Mouse (Mus musculus) limb, embryonic 14.5 days (tissue): Measurements from ENCODE around the gene 1700061G19Rik. TPM values are rescaled to one million over a fixed set of nuclear protein-coding genes. Genes with fewer than 3 reads are reported as not detected.

Experiments used
- ATAC-seq: fragments of 200-750 bp; cut with Nextera tagmentation; 2 replicates; pipeline ENCODE4 v1.8.0; 2017; ENCODE audit warnings: low read depth, moderate number of reproducible peaks, moderate TSS enrichment; ENCODE audit not compliant: low FRiP score
- DNase-seq: peaks from one replicate; pipeline ENCODE4 v3.0.0-alpha.2; 2015; ENCODE audit warnings: low spot score
- H3K27ac ChIP-seq: fragments of 300-500 bp; sonication (generic); replicated peaks from 2 replicates; pipeline ENCODE4 v1.5.1; 2014; ENCODE audit warnings: low read depth, mild to moderate bottlenecking, low read length, moderate library complexity, mixed read lengths
- H3K27me3 ChIP-seq: fragments of 300-500 bp; sonication (generic); 2 replicates; pipeline ENCODE4 v1.6.1; 2014; ENCODE audit warnings: low read length, mixed read lengths; ENCODE audit not compliant: control insufficient read depth, insufficient read depth
- H3K36me3 ChIP-seq: fragments of 300-500 bp; sonication (generic); 2 replicates; pipeline ENCODE4 v1.6.1; 2014; ENCODE audit warnings: mild to moderate bottlenecking, low read length, moderate library complexity, mixed read lengths; ENCODE audit not compliant: control insufficient read depth, insufficient read depth
- H3K4me1 ChIP-seq: fragments of 300-500 bp; sonication (generic); 2 replicates; pipeline ENCODE4 v1.6.1; 2014; ENCODE audit warnings: antibody characterized with exemption, low read length, mixed read lengths; ENCODE audit not compliant: control insufficient read depth, insufficient read depth
- H3K4me2 ChIP-seq: fragments of 300-500 bp; sonication (generic); replicated peaks from 2 replicates; pipeline ENCODE4 v1.6.1; 2014; ENCODE audit warnings: low read depth, mild to moderate bottlenecking, low read length, moderate library complexity; ENCODE audit not compliant: severe bottlenecking
- H3K4me3 ChIP-seq: fragments of 300-500 bp; sonication (generic); replicated peaks from 2 replicates; pipeline ENCODE4 v1.5.1; 2014; ENCODE audit warnings: low read length
- H3K9ac ChIP-seq: fragments of 300-500 bp; sonication (generic); 2 replicates; pipeline ENCODE4 v1.6.1; 2014; ENCODE audit warnings: mild to moderate bottlenecking, low read depth, low read length, moderate library complexity; ENCODE audit not compliant: severe bottlenecking
- H3K9me3 ChIP-seq: fragments of 300-500 bp; sonication (generic); 2 replicates; pipeline ENCODE4 v1.6.1; 2016; ENCODE audit warnings: low read length; ENCODE audit not compliant: control insufficient read depth
- POLR2A ChIP-seq: fragments of 200-500 bp; IDR thresholded peaks from 2 replicates; pipeline ENCODE4 v1.8.0; 2012; ENCODE audit warnings: inconsistent platforms, mild to moderate bottlenecking, moderate library complexity, borderline replicate concordance; ENCODE audit not compliant: insufficient read depth, insufficient read length; ENCODE audit errors: extremely low read depth
- WGBS: fragments of 180-500 bp; shearing (Covaris S2); extraction: QIAGEN DNeasy Blood & Tissue Kit; methylation state at CpG from one replicate; pipeline ENCODE4 v1.1.7; 2014; 5-methylcytosine and 5-hydroxymethylcytosine counted together
- polyA plus RNA-seq, 2 experiments: library from polyadenylated mRNA; depleted of rRNA in 1 of 2; stranded (reverse) in 1 of 2; unstranded in 1 of 2; fragments of >200 nt; fragmentation: Nextera tagmentation in 1 of 2; extraction: Ambion mirVana in 1 of 2; gene quantifications; 2 replicates each; pipeline versions ENCODE4 v1.2.1 to v1.2.3; 2012 to 2014

The 1700061G19Rik gene
- polyA plus RNA-seq, 2 experiments: 0.03 to 0.26 TPM

DNA sequence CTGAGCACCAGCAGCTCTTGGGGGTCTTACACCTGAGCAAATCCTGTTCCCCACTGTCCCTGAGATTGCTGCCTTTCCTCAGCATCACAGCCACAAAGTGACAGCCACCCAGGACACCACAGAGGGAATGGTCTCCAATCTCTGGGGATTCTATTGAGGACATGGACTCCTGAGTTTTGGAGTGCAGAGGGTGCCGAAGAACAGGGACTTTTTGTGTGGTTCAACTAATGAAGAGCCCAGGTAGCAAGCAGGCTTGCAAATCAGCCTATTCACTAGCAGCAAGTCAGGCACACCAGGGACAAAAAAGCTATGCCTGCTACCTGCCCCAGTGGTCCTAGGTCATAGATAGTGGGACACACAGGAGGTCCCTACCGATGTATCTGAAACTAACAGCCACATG lies 58.1 kb downstream of the 1700061G19Rik start:
- no peak overlapping the region for H3K27ac ChIP-seq
- DNase-seq (no peak), ATAC-seq (no peak)
- 89% methylated on average over 2 of the region's 2 CpGs for WGBS
- no peaks in the 10 kb centered on the region for H3K9me3 ChIP-seq
- no peak for TF ChIP-seq POLR2A
- no peaks in the 10 kb centered on the region for H3K27me3 ChIP-seq
- 0 out of 2 replicates have a peak overlapping the region, but pooled peaks have one; percentile 96 for H3K9ac ChIP-seq
- H3K4me3 ChIP-seq: no peak overlapping the region
- H3K36me3 ChIP-seq: no peaks in the 10 kb centered on the region; the same call in none of the 2 replicates
- H3K4me1 ChIP-seq: peaks cover 20% of the 10 kb centered on the region
- no peak overlapping the region for H3K4me2 ChIP-seq

DNA sequence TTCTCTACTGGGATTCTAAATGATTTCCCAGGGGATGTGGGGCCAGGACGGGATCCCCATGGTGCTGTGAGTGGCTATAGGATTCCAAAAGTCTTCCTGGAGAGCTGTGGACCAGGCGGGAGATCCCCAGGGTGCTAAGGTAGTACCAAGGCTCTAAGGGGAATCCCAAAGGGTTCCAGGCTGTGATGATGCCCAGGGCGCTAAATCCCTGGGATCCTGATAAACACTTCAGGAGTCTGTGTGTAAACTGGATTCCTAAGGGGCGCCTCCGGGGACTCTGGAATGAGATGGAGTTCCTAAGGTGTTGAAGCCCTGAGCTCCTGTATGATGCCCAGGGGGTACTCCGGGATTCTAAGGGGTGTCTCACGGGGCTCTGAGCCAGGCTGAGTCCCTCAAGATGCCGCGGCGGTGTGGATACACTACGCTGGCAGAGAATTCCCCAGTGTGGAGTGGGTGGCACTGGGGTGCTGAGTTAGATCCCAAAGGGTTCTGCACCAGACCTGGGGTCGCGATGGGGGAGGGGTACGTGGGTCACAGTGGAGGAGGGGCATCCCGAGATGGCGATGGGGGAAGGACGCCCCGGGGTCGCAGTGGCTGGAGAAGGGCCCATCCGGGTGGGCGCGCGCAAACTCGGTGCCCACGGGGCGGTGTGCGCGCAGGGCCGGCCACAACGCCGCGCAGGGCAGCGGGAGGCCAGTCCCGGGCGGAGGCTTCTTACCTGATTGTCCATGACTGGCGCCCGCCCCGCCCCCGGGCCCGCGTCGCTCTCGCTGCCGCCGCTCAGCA lies 59.5 kb downstream of the 1700061G19Rik start:
- ATAC-seq (peak; percentile 30), DNase-seq (no peak)
- Histone ChIP-seq H3K36me3 (no peaks in the 10 kb centered on the region; the same call in 1 of the 2 replicates), H3K4me3 (peak overlapping the region; percentile 94), H3K4me1 (peaks cover 20% of the 10 kb centered on the region), H3K9ac (peak overlapping the region; percentile 96), H3K27ac (peak overlapping the region; percentile 71), H3K4me2 (peak overlapping the region; percentile 89), H3K9me3 (no peaks in the 10 kb centered on the region), H3K27me3 (no peaks in the 10 kb centered on the region)
- WGBS: 3% methylated on average over 20 of the region's 45 CpGs
- no peak for TF ChIP-seq POLR2A

DNA sequence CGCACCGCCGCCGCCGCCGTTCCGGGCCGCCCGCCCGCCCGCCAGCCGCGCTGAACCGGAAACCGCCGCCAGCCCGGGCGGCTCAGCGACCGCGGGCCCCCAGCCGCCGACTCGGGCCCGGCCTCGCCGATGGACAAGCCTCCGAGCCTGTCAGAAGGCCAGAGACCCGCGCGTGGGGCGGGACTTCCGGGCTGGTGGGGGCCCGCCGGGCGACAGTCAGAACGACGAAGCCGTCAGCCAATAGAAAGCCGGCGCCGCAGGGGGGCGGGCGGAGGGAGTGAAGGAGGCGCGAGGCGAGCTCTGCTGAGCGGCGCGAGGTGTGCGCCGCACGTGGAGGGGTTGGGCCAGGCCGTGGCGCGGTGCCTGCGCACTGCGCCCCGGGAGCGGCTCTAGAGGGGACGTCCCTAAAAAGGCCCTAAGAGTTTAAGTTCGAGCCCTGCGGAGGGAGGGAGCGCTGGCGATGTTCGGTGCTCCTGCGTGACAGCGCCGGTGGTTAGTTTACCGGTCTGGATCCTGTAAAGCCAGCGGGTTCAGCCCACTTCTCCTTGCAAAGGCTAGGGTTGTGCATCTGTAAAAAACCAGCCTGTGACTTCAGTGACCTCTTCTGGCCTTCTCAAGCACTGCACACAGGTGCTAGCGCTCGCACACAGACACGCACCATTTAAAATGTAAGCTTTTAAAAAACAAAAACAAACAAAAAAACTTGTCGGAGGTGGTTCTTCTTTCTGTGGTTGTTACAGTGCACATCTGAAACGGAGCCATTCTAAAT lies 60.3 kb downstream of the 1700061G19Rik start, which contains the start of gene Mllt1:
Gene Mllt1 (minus strand): TSS at position 53 of the 769 bp plus-strand sequence.
- H3K27ac ChIP-seq: peak within 1 kb of the TSS; percentile 71

DNA sequence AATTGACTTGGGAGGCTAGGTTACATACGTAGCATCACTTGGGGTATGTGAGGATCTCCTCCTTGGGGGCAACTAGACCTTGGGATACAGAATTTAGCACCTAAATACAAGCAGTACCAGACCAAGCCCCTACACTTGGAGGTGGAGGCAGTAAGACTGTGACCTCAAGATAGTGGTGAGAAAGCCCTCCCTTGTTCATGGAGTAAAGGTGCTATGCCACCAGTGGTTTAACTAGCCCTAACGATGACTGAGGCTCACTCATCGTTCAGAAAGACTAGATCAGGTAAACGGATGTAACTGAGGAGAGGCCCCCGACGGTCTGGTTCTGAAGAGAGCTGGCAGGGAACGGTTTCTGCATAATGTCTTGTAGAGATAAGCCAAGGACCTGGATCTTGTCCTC lies 61.5 kb downstream of the 1700061G19Rik start:
- no peaks in the 10 kb centered on the region for H3K36me3 ChIP-seq
- no peak overlapping the region for H3K4me3 ChIP-seq
- ATAC-seq (no peak), DNase-seq (no peak)
- H3K4me1 ChIP-seq: peaks cover 20% of the 10 kb centered on the region
- 93% methylated on average over 7 of the region's 7 CpGs for WGBS
- no peaks in the 10 kb centered on the region for H3K27me3 ChIP-seq
- no peak overlapping the region for H3K27ac ChIP-seq
- H3K9me3 ChIP-seq: no peaks in the 10 kb centered on the region
- no peak for TF ChIP-seq POLR2A
- H3K4me2 ChIP-seq: no peak overlapping the region
- H3K9ac ChIP-seq: no peak overlapping the region

More for the DNA sequence above, 60.3 kb downstream of the 1700061G19Rik start, which contains the start of gene Mllt1:
- no peaks in the 10 kb centered on the region for H3K36me3 ChIP-seq
- peak within 1 kb of the TSS; percentile 94 for H3K4me3 ChIP-seq
- H3K27me3 ChIP-seq: no peaks in the 10 kb centered on the region
- DNase-seq: peak; percentile 97
- 0 out of 2 replicates have a peak, but pooled peaks have one; percentile 28 for TF ChIP-seq POLR2A
- ATAC-seq: peak; percentile 99
- peaks cover 20% of the 10 kb centered on the region for H3K4me1 ChIP-seq
- peak within 1 kb of the TSS; percentile 96 for H3K9ac ChIP-seq
- peak within 1 kb of the TSS; percentile 89 for H3K4me2 ChIP-seq
- no peaks in the 10 kb centered on the region for H3K9me3 ChIP-seq
- 3% methylated on average over 65 of the region's 76 CpGs for WGBS

Other genes starting within 250 kb of the 1700061G19Rik start
- 76.7 and 79.4 TPM in 2 replicates for gene Lonp1, start 248.6 kb upstream of the 1700061G19Rik start, polyA plus RNA-seq (2012; rRNA removed)
- 45.6 and 54.9 TPM in 2 replicates for gene Lonp1, start 248.6 kb upstream of the 1700061G19Rik start, polyA plus RNA-seq (2014; fragmentation: Nextera tagmentation; extraction: Ambion mirVana)
- 1.0 TPM in 2 replicates for gene Catsperd, start 247.3 kb upstream of the 1700061G19Rik start, polyA plus RNA-seq (2012; rRNA removed)
- gene Catsperd, start 247.3 kb upstream of the 1700061G19Rik start, polyA plus RNA-seq (2014; fragmentation: Nextera tagmentation; extraction: Ambion mirVana): 0.48 and 0.58 TPM in 2 replicates
- gene Ranbp3, start 202.2 kb upstream of the 1700061G19Rik start, polyA plus RNA-seq (2012; rRNA removed): 139 and 154 TPM in 2 replicates
- gene Ranbp3, start 202.2 kb upstream of the 1700061G19Rik start, polyA plus RNA-seq (2014; fragmentation: Nextera tagmentation; extraction: Ambion mirVana): 86.3 and 93.8 TPM in 2 replicates
- 251 and 322 TPM in 2 replicates for gene Ndufa11, start 157.7 kb upstream of the 1700061G19Rik start, polyA plus RNA-seq (2012; rRNA removed)
- 469 and 480 TPM in 2 replicates for gene Ndufa11, start 157.7 kb upstream of the 1700061G19Rik start, polyA plus RNA-seq (2014; fragmentation: Nextera tagmentation; extraction: Ambion mirVana)
- gene Vmac, start 157.5 kb upstream of the 1700061G19Rik start, polyA plus RNA-seq (2012; rRNA removed): 23.4 and 24.1 TPM in 2 replicates
- 24.1 and 25.0 TPM in 2 replicates for gene Vmac, start 157.5 kb upstream of the 1700061G19Rik start, polyA plus RNA-seq (2014; fragmentation: Nextera tagmentation; extraction: Ambion mirVana)
- 24.1 and 36.7 TPM in 2 replicates for gene Nrtn, start 117.9 kb upstream of the 1700061G19Rik start, polyA plus RNA-seq (2012; rRNA removed)
- gene Nrtn, start 117.9 kb upstream of the 1700061G19Rik start, polyA plus RNA-seq (2014; fragmentation: Nextera tagmentation; extraction: Ambion mirVana): 31.9 and 36.5 TPM in 2 replicates
- 107 and 144 TPM in 2 replicates for gene Dus3l, start 110.7 kb upstream of the 1700061G19Rik start, polyA plus RNA-seq (2012; rRNA removed)
- 43.6 and 44.4 TPM in 2 replicates for gene Dus3l, start 110.7 kb upstream of the 1700061G19Rik start, polyA plus RNA-seq (2014; fragmentation: Nextera tagmentation; extraction: Ambion mirVana)
- 4.5 and 5.0 TPM in 2 replicates for gene Prr22, start 105.2 kb upstream of the 1700061G19Rik start, polyA plus RNA-seq (2012; rRNA removed)
- 0.58 and 0.97 TPM in 2 replicates for gene Prr22, start 105.2 kb upstream of the 1700061G19Rik start, polyA plus RNA-seq (2014; fragmentation: Nextera tagmentation; extraction: Ambion mirVana)
- 8.2 and 12.1 TPM in 2 replicates for gene Rfx2, start 44.5 kb upstream of the 1700061G19Rik start, polyA plus RNA-seq (2012; rRNA removed)
- gene Rfx2, start 44.5 kb upstream of the 1700061G19Rik start, polyA plus RNA-seq (2014; fragmentation: Nextera tagmentation; extraction: Ambion mirVana): 4.2 and 4.5 TPM in 2 replicates
- 0.03 TPM in 1 of 2 replicates, not detected in the other for gene Acsbg2, start 1.0 kb upstream of the 1700061G19Rik start, polyA plus RNA-seq (2012; rRNA removed)
- gene Acsbg2, start 1.0 kb upstream of the 1700061G19Rik start, polyA plus RNA-seq (2014; fragmentation: Nextera tagmentation; extraction: Ambion mirVana): not detected in 2 replicates
- gene Mllt1, start 59.9 kb downstream of the 1700061G19Rik start, polyA plus RNA-seq (2012; rRNA removed): 98.3 and 132 TPM in 2 replicates
- gene Mllt1, start 59.9 kb downstream of the 1700061G19Rik start, polyA plus RNA-seq (2014; fragmentation: Nextera tagmentation; extraction: Ambion mirVana): 34.5 and 36.3 TPM in 2 replicates
- 1.0 and 1.5 TPM in 2 replicates for gene Acer1, start 106.6 kb downstream of the 1700061G19Rik start, polyA plus RNA-seq (2012; rRNA removed)
- gene Acer1, start 106.6 kb downstream of the 1700061G19Rik start, polyA plus RNA-seq (2014; fragmentation: Nextera tagmentation; extraction: Ambion mirVana): 1.4 and 5.6 TPM in 2 replicates
- 139 and 177 TPM in 2 replicates for gene Clpp, start 114.8 kb downstream of the 1700061G19Rik start, polyA plus RNA-seq (2012; rRNA removed)
- gene Clpp, start 114.8 kb downstream of the 1700061G19Rik start, polyA plus RNA-seq (2014; fragmentation: Nextera tagmentation; extraction: Ambion mirVana): 150 and 155 TPM in 2 replicates
- 25.1 and 33.9 TPM in 2 replicates for gene Alkbh7, start 121.9 kb downstream of the 1700061G19Rik start, polyA plus RNA-seq (2012; rRNA removed)
- 40.6 and 41.8 TPM in 2 replicates for gene Alkbh7, start 121.9 kb downstream of the 1700061G19Rik start, polyA plus RNA-seq (2014; fragmentation: Nextera tagmentation; extraction: Ambion mirVana)
- gene Pspn, start 124.5 kb downstream of the 1700061G19Rik start, polyA plus RNA-seq (2012; rRNA removed): not detected in 2 replicates
- not detected in 2 replicates for gene Pspn, start 124.5 kb downstream of the 1700061G19Rik start, polyA plus RNA-seq (2014; fragmentation: Nextera tagmentation; extraction: Ambion mirVana)
- gene Gtf2f1, start 135.8 kb downstream of the 1700061G19Rik start, polyA plus RNA-seq (2012; rRNA removed): 37.4 and 68.5 TPM in 2 replicates
- gene Gtf2f1, start 135.8 kb downstream of the 1700061G19Rik start, polyA plus RNA-seq (2014; fragmentation: Nextera tagmentation; extraction: Ambion mirVana): 54.1 and 60.1 TPM in 2 replicates
- gene Gm17949, start 136.0 kb downstream of the 1700061G19Rik start, polyA plus RNA-seq (2012; rRNA removed): 0.05 TPM in 1 of 2 replicates, not detected in the other
- gene Gm17949, start 136.0 kb downstream of the 1700061G19Rik start, polyA plus RNA-seq (2014; fragmentation: Nextera tagmentation; extraction: Ambion mirVana): 0.22 and 0.26 TPM in 2 replicates
- gene Khsrp, start 156.0 kb downstream of the 1700061G19Rik start, polyA plus RNA-seq (2012; rRNA removed): 115 and 151 TPM in 2 replicates
- 49.5 and 56.6 TPM in 2 replicates for gene Khsrp, start 156.0 kb downstream of the 1700061G19Rik start, polyA plus RNA-seq (2014; fragmentation: Nextera tagmentation; extraction: Ambion mirVana)
- gene Slc25a41, start 166.2 kb downstream of the 1700061G19Rik start, polyA plus RNA-seq (2012; rRNA removed): 0.13 and 0.18 TPM in 2 replicates
- 0.17 and 0.26 TPM in 2 replicates for gene Slc25a41, start 166.2 kb downstream of the 1700061G19Rik start, polyA plus RNA-seq (2014; fragmentation: Nextera tagmentation; extraction: Ambion mirVana)
- 5.5 and 6.6 TPM in 2 replicates for gene Crb3, start 183.6 kb downstream of the 1700061G19Rik start, polyA plus RNA-seq (2012; rRNA removed)
- 4.6 and 8.3 TPM in 2 replicates for gene Crb3, start 183.6 kb downstream of the 1700061G19Rik start, polyA plus RNA-seq (2014; fragmentation: Nextera tagmentation; extraction: Ambion mirVana)
- gene Slc25a23, start 184.4 kb downstream of the 1700061G19Rik start, polyA plus RNA-seq (2012; rRNA removed): 26.3 and 32.9 TPM in 2 replicates
- 5.7 and 8.3 TPM in 2 replicates for gene Slc25a23, start 184.4 kb downstream of the 1700061G19Rik start, polyA plus RNA-seq (2014; fragmentation: Nextera tagmentation; extraction: Ambion mirVana)
- 2.0 and 2.5 TPM in 2 replicates for gene Dennd1c, start 203.0 kb downstream of the 1700061G19Rik start, polyA plus RNA-seq (2012; rRNA removed)
- 0.97 and 1.9 TPM in 2 replicates for gene Dennd1c, start 203.0 kb downstream of the 1700061G19Rik start, polyA plus RNA-seq (2014; fragmentation: Nextera tagmentation; extraction: Ambion mirVana)
- 10.3 and 14.2 TPM in 2 replicates for gene Tubb4a, start 212.3 kb downstream of the 1700061G19Rik start, polyA plus RNA-seq (2012; rRNA removed)
- gene Tubb4a, start 212.3 kb downstream of the 1700061G19Rik start, polyA plus RNA-seq (2014; fragmentation: Nextera tagmentation; extraction: Ambion mirVana): 8.8 and 10.1 TPM in 2 replicates
- gene Tnfsf9, start 229.8 kb downstream of the 1700061G19Rik start, polyA plus RNA-seq (2012; rRNA removed): 10.6 and 11.3 TPM in 2 replicates
- gene Tnfsf9, start 229.8 kb downstream of the 1700061G19Rik start, polyA plus RNA-seq (2014; fragmentation: Nextera tagmentation; extraction: Ambion mirVana): 6.8 and 7.4 TPM in 2 replicates